Mouse (Mus musculus) yolk sac, embryonic 10.5 days (tissue): Measurements from ENCODE around the gene Ms4a6c.
"Not testable (repeated sequence)": the region's sequence is repeated elsewhere in the genome, so short reads cannot be mapped to it uniquely, and the experiment has no call there.

Experiments used
- DNase-seq: peaks from one replicate; pipeline ENCODE4 v3.0.0-alpha.2; 2017; ENCODE audit warnings: low spot score

The Ms4a6c gene

GRCm38 (mm10) chr19:11501326-11501725, 32.2 kb downstream of the Ms4a6c start:
- no peak for DNase-seq

DNA sequence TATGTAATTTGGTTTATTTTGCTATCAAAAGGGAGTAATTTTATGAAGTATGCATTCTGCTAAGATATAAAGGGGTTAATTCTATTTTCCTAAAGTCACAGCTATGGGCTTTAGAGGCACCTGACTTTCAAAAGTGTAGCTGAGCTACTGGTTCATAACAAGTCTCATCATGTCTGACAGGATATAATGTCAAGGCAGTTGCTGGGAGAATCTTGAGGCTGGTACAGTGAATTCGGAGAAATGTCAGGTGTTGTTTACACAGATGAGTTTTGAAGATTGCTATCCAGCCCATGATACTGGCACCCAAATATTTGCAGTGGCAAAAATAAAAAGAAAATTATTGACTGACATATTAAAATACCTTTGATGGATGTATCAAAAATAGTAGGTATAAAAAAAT, 35.7 kb downstream of the Ms4a6c start:
- no peak for DNase-seq

DNA sequence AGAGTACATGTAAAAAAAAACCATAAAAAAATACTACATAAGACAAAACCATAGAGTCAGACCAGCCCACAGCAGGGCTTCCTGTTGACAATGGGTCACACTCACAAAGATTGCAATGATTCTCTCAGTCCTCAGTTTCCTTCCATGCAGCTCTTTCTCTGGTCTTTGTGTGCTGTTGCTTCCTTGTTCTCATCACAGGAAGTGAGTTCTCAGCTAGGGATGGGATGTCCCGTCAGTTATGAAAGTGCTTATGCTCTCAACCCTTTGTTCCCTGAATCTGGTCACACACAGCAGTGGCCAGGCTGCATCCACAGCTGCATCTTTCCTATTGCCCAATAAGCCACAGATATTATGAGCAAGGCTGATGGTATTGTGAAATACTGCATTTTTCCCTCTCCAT, 44.3 kb downstream of the Ms4a6c start:
- no peak for DNase-seq

GRCm38 (mm10) chr19:11516246-11516645, 47.1 kb downstream of the Ms4a6c start, which contains the start of gene Ms4a6b:
TSS of gene Ms4a6b (plus strand) at chr19:11516512.
- DNase-seq: no peak

- DNase-seq: no peak
Measured at GRCm38 (mm10) chr19:11516845-11517244, 47.7 kb downstream of the Ms4a6c start.

DNA sequence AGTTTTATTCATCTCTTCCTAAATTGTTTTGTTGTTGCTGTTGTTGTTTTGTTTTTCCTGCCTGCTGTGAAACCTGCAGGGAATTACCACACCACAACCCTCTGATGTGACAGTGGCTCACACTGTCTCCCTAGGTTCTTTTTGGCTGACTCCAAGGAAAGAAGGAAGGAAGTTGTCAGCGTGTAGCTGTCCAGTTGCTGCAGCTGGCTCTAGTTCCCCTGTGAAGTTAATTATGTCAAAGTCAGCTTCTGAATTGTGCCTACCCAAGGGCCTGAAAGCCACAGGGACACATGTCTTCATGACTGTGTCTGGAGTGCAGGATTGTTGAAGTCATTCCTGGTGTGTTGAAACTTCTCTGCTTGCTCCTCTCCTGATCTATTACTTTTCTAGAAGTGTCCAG, 48.2 kb downstream of the Ms4a6c start:
- not testable (repeated sequence) for DNase-seq

DNA sequence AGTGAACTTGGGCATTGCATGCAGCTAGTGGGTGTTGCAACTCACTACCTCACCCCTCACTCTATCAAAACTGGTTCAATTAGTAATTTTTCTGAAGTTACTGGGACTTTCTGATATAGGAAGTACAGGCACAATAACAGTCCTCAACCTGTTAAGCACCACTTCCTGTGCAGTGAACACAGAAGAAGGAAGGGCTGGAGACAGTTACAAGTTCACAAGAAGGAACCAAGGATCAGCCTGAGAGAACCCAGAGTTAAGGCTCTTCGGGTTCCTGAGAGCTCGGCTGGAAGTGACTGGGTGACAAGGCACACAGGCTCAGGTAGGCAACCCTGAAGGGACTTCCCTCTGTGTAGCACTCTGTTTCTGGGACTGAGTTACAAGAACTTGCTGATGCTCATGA, 49.2 kb downstream of the Ms4a6c start:
- not testable (repeated sequence) for DNase-seq

DNA sequence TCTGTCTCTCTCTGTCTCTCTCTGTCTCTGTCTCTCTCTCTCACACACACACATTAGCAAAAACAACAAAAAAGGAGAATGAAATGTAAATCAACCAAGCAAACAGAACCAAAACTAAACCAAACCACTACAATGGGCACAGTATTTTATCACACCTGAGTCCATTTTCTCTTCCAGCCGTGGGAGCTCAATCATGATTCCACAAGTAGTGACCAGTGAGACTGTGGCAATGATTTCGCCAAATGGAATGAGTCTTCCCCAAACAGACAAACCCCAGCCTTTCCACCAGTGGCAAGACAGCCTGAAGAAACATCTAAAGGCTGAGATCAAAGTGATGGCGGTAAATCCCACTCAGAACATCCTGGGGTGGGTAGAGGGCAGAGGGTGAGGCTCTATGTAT, 51.0 kb downstream of the Ms4a6c start:
- no peak for DNase-seq
